Mouse (Mus musculus) MEL (cell line): ENCODE measurements at regions not wholly inside any gene's neighbourhood (a gene's known extent, or its start where the extent isn't known, plus 50 kb on each side); places are given as distances from the start of the nearest gene placed in this dataset.

Experiments used
- DNase-seq: peaks from one replicate; pipeline ENCODE4 v3.0.0; 2011; ENCODE audit warnings: low read depth, low spot score
- H3K27ac ChIP-seq: 2 replicates; pipeline ENCODE4 v1.5.1; 2012; ENCODE audit warnings: low read depth, mild to moderate bottlenecking, control low read depth, low read length, moderate library complexity; ENCODE audit not compliant: control insufficient read depth
- H3K27me3 ChIP-seq, 2 experiments: fragments of 150-350 bp in 1 of 2; sonication (generic) in 1 of 2; 2 replicates each; pipeline ENCODE4 v1.6.1; 2012; ENCODE audit warnings: low read length in 2 of 2, mild to moderate bottlenecking in 2 of 2, improper control_type of control experiment in 1 of 2, moderate library complexity in 1 of 2; ENCODE audit not compliant: insufficient read depth in 2 of 2, control insufficient read depth in 1 of 2
- H3K36me3 ChIP-seq, 2 experiments: 2 replicates each; pipeline ENCODE4 v1.6.1; 2012 to 2014; ENCODE audit warnings: low read length in 2 of 2, improper control_type of control experiment in 1 of 2, inconsistent platforms in 1 of 2, mild to moderate bottlenecking in 1 of 2; ENCODE audit not compliant: insufficient read depth in 2 of 2, control insufficient read depth in 1 of 2
- H3K4me1 ChIP-seq, 2 experiments: fragments of 150-350 bp in 1 of 2; sonication (generic) in 1 of 2; 2 replicates each; pipeline ENCODE4 v1.6.1; 2012; ENCODE audit warnings: low read length in 2 of 2, improper control_type of control experiment in 1 of 2, mild to moderate bottlenecking in 1 of 2; ENCODE audit not compliant: insufficient read depth in 2 of 2, control insufficient read depth in 1 of 2
- H3K4me3 ChIP-seq, 2 experiments: fragments of 150-350 bp in 1 of 2; sonication (generic) in 1 of 2; 2 replicates each; pipeline ENCODE4 v1.5.1; 2012; ENCODE audit warnings: low read depth in 2 of 2, low read length in 2 of 2, mild to moderate bottlenecking in 2 of 2, moderate library complexity in 2 of 2, control low read depth in 1 of 2, improper control_type of control experiment in 1 of 2; ENCODE audit not compliant: control insufficient read depth in 1 of 2, insufficient read depth in 1 of 2
- H3K79me2 ChIP-seq: 2 replicates; pipeline ENCODE4 v1.6.1; 2012; ENCODE audit warnings: mild to moderate bottlenecking, low read length, moderate library complexity; ENCODE audit not compliant: control insufficient read depth, poor library complexity, insufficient read depth
- H3K9ac ChIP-seq: 2 replicates; pipeline ENCODE4 v1.6.1; 2012; ENCODE audit warnings: low read depth, mild to moderate bottlenecking, control low read depth, low read length, moderate library complexity; ENCODE audit not compliant: control insufficient read depth, poor library complexity, severe bottlenecking
- H3K9me3 ChIP-seq: fragments of 150-350 bp; sonication (generic); replicated peaks from 2 replicates; pipeline ENCODE4 v1.6.1; 2012; ENCODE audit warnings: mild to moderate bottlenecking, low read length, improper control_type of control experiment, moderate library complexity; ENCODE audit not compliant: insufficient read depth
- CHD2 ChIP-seq: IDR thresholded peaks from 2 replicates; pipeline ENCODE4 v1.6.1; 2011; ENCODE audit warnings: low read length, improper control_type of control experiment
- EP300 ChIP-seq, 2 experiments: IDR thresholded peaks; 2 replicates each; pipeline ENCODE4 v1.6.1; 2011; ENCODE audit warnings: improper control_type of control experiment in 2 of 2, low read length in 2 of 2, low read depth in 1 of 2, mild to moderate bottlenecking in 1 of 2
- GATA1 ChIP-seq: IDR thresholded peaks from 2 replicates; pipeline ENCODE4 v1.6.1; 2011; ENCODE audit warnings: low read depth, low read length, improper control_type of control experiment
- HCFC1 ChIP-seq: IDR thresholded peaks from 2 replicates; pipeline ENCODE4 v1.6.1; 2012; ENCODE audit warnings: low read depth, mild to moderate bottlenecking, inconsistent platforms, low read length, improper control_type of control experiment, moderate library complexity
- JUND ChIP-seq: IDR thresholded peaks from 2 replicates; pipeline ENCODE4 v1.6.1; 2011; ENCODE audit warnings: low read depth, mild to moderate bottlenecking, improper control_type of control experiment, low read length
- MEF2A ChIP-seq: IDR thresholded peaks from 2 replicates; pipeline ENCODE4 v1.6.1; 2014; ENCODE audit warnings: low read depth, mild to moderate bottlenecking, inconsistent platforms, low read length, improper control_type of control experiment; ENCODE audit not compliant: poor library complexity, insufficient replicate concordance, severe bottlenecking; ENCODE audit errors: extremely low read depth
- MXI1 ChIP-seq: IDR thresholded peaks from 2 replicates; pipeline ENCODE4 v1.6.1; 2011; ENCODE audit warnings: mild to moderate bottlenecking, low read depth, low read length, improper control_type of control experiment
- MYB ChIP-seq: IDR thresholded peaks from 2 replicates; pipeline ENCODE4 v1.6.1; 2011; ENCODE audit warnings: mild to moderate bottlenecking, low read depth, low read length, improper control_type of control experiment
- MYC ChIP-seq: IDR thresholded peaks from 2 replicates; pipeline ENCODE4 v1.6.1; 2011; ENCODE audit warnings: low read depth, mild to moderate bottlenecking, low read length, improper control_type of control experiment, moderate library complexity
- NRF1 ChIP-seq: IDR thresholded peaks from 2 replicates; pipeline ENCODE4 v1.6.1; 2014; ENCODE audit warnings: low read depth, mild to moderate bottlenecking, inconsistent platforms, low read length, improper control_type of control experiment, moderate library complexity; ENCODE audit not compliant: poor library complexity, insufficient read depth, severe bottlenecking
- RAD21 ChIP-seq: IDR thresholded peaks from 2 replicates; pipeline ENCODE4 v1.6.1; 2011; ENCODE audit warnings: mild to moderate bottlenecking, low read depth, low read length, improper control_type of control experiment
- SIN3A ChIP-seq: IDR thresholded peaks from 2 replicates; pipeline ENCODE4 v1.6.1; 2012; ENCODE audit warnings: low read length, improper control_type of control experiment, inconsistent platforms
- TAL1 ChIP-seq: IDR thresholded peaks from 2 replicates; pipeline ENCODE4 v1.6.1; 2012; ENCODE audit warnings: mild to moderate bottlenecking, inconsistent platforms, low read length, moderate library complexity, mixed read lengths
- USF2 ChIP-seq, 2 experiments: IDR thresholded peaks; 2 replicates each; pipeline ENCODE4 v1.6.1; 2011 to 2012; ENCODE audit warnings: improper control_type of control experiment in 2 of 2, low read length in 2 of 2, borderline replicate concordance in 1 of 2, inconsistent platforms in 1 of 2, low read depth in 1 of 2, mild to moderate bottlenecking in 1 of 2; ENCODE audit not compliant: insufficient read depth in 1 of 2
- ZC3H11A ChIP-seq: IDR thresholded peaks from 2 replicates; pipeline ENCODE4 v1.6.1; 2012; ENCODE audit warnings: low read depth, mild to moderate bottlenecking, inconsistent platforms, low read length, improper control_type of control experiment
- ZMIZ1 ChIP-seq: IDR thresholded peaks from 2 replicates; pipeline ENCODE4 v1.6.1; 2012; ENCODE audit warnings: low read depth, mild to moderate bottlenecking, inconsistent platforms, low read length, improper control_type of control experiment, moderate library complexity

GRCm38 (mm10) chr7:69992383-69993327 is 373.9 kb downstream of the Nr2f2 start:
- TF ChIP-seq GATA1 (no peak), ZMIZ1 (no peak), MYC (no peak), MEF2A (no peak), SIN3A (no peak), NRF1 (no peak), JUND (no peak), TAL1 (no peak)
- DNase-seq, result no peak
- no peaks in the 10 kb centered on the region for H3K4me1 ChIP-seq
- no peaks in the 10 kb centered on the region for H3K79me2 ChIP-seq
- no peaks in the 10 kb centered on the region for H3K27me3 ChIP-seq
- no peak overlapping the region for H3K4me3 ChIP-seq
- no peak overlapping the region for H3K27ac ChIP-seq
- H3K9me3 ChIP-seq, result no peaks in the 10 kb centered on the region
- no peak overlapping the region for H3K9ac ChIP-seq
- H3K36me3 ChIP-seq, result no peaks in the 10 kb centered on the region

GRCm38 (mm10) chr7:69991982-69992381 is 374.6 kb downstream of the Nr2f2 start:
- TF ChIP-seq MXI1, result no peak
- no peak for TF ChIP-seq ZMIZ1
- TF ChIP-seq MYC, result no peak
- no peak for TF ChIP-seq MEF2A
- H3K27me3 ChIP-seq, result no peaks in the 10 kb centered on the region
- no peaks in the 10 kb centered on the region for H3K9me3 ChIP-seq
- no peak for DNase-seq
- no peaks in the 10 kb centered on the region for H3K79me2 ChIP-seq
- H3K27ac ChIP-seq, result no peak overlapping the region
- H3K36me3 ChIP-seq, result no peaks in the 10 kb centered on the region
- H3K4me1 ChIP-seq, result no peaks in the 10 kb centered on the region
- no peak overlapping the region for H3K9ac ChIP-seq
- H3K4me3 ChIP-seq, result no peak overlapping the region

- Histone ChIP-seq H3K27ac (no peak overlapping the region), H3K36me3 (no peaks in the 10 kb centered on the region), H3K4me1 (no peaks in the 10 kb centered on the region), H3K9ac (no peak overlapping the region), H3K27me3 (no peaks in the 10 kb centered on the region), H3K9me3 (no peaks in the 10 kb centered on the region), H3K4me3 (no peak overlapping the region), H3K79me2 (no peaks in the 10 kb centered on the region)
- no peak for DNase-seq
- TF ChIP-seq TAL1 (no peak), EP300 (IDR thresholded peaks at IDR 0.05; ENCODE audit: low read depth in 1 of 2, low read length in 2 of 2) (no peak), MYB (no peak), HCFC1 (no peak), ZC3H11A (no peak), USF2 (IDR thresholded peaks at IDR 0.05; ENCODE audit: borderline replicate concordance in 1 of 2, insufficient read depth in 1 of 2, low read depth in 1 of 2, low read length in 2 of 2) (no peak), CHD2 (no peak), RAD21 (no peak)
These were observed 377.8 kb downstream of the Nr2f2 start for GRCm38 (mm10) chr7:69988704-69989103.
